Mouse (Mus musculus) forebrain, embryonic 12.5 days (tissue): ENCODE data around the gene Slc5a1. TPM values are rescaled to one million over a fixed set of nuclear protein-coding genes. Genes with fewer than 3 reads are reported as not detected.

Experiments used
- ATAC-seq: fragments of 200-750 bp; cut with Nextera tagmentation; 2 replicates; pipeline ENCODE4 v1.8.0; 2017; ENCODE audit warnings: moderate TSS enrichment; ENCODE audit not compliant: low FRiP score
- H3K27ac ChIP-seq: fragments of 300-500 bp; sonication (generic); 2 replicates; pipeline ENCODE4 v1.5.1; 2016; ENCODE audit warnings: mild to moderate bottlenecking
- H3K27me3 ChIP-seq: fragments of 300-500 bp; sonication (generic); 2 replicates; pipeline ENCODE4 v1.6.1; 2016; ENCODE audit warnings: mild to moderate bottlenecking
- H3K36me3 ChIP-seq: fragments of 300-500 bp; sonication (generic); replicated peaks from 2 replicates; pipeline ENCODE4 v1.6.1; 2016; ENCODE audit warnings: mild to moderate bottlenecking
- H3K4me1 ChIP-seq: fragments of 300-500 bp; sonication (generic); 2 replicates; pipeline ENCODE4 v1.6.1; 2016
- H3K4me2 ChIP-seq: fragments of 300-500 bp; sonication (generic); 2 replicates; pipeline ENCODE4 v1.6.1; 2016; ENCODE audit warnings: mild to moderate bottlenecking, moderate library complexity
- H3K4me3 ChIP-seq: fragments of 300-500 bp; sonication (generic); replicated peaks from 2 replicates; pipeline ENCODE4 v1.5.1; 2016; ENCODE audit warnings: mild to moderate bottlenecking
- H3K9ac ChIP-seq: fragments of 300-500 bp; sonication (generic); 2 replicates; pipeline ENCODE4 v1.6.1; 2016; ENCODE audit warnings: mild to moderate bottlenecking
- H3K9me3 ChIP-seq: fragments of 300-500 bp; sonication (generic); 2 replicates; pipeline ENCODE4 v1.6.1; 2016
- WGBS: fragments of 180-500 bp; shearing (Covaris S2); methylation state at CpG from one replicate; pipeline ENCODE4 v1.1.7; 2016; 5-methylcytosine and 5-hydroxymethylcytosine counted together
- polyA plus RNA-seq: library from polyadenylated mRNA; unstranded; fragments of >200 nt; fragmentation: Nextera tagmentation; extraction: Ambion mirVana; gene quantifications from 2 replicates; pipeline ENCODE4 v1.2.1, GENCODE M21; 2016

Gene Slc5a1
- polyA plus RNA-seq, 1 experiment from 2014 or later: not detected

DNA sequence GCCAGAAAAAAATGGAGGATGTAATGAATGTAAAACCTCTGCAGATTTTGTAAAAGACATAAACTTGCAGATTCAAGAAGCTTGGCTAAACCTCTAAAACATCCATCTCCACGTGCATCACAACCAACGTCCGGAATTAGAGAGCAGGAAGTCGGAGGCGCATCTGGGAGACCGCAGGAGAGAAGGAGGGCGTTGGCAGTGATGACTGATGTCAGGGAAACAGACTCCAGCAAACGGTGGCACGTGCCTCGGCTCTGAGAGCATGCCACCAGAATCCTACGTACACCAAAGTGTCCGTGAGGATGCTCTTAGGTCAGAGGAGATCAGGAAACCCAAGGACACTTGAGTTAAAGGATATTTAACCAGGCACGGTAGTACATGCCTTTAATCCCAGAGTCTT is 97.7 kb downstream of the Slc5a1 start:
- Histone ChIP-seq H3K9ac (no peak overlapping the region), H3K36me3 (no peaks in the 10 kb centered on the region), H3K27ac (no peak overlapping the region), H3K27me3 (peaks cover 4% of the 10 kb centered on the region; the same call in 1 of the 2 replicates), H3K4me3 (no peak overlapping the region), H3K4me1 (no peaks in the 10 kb centered on the region; the same call in 1 of the 2 replicates), H3K4me2 (no peak overlapping the region), H3K9me3 (no peaks in the 10 kb centered on the region)
- no peak for ATAC-seq
- WGBS: 82% methylated on average over 13 of the region's 13 CpGs

DNA sequence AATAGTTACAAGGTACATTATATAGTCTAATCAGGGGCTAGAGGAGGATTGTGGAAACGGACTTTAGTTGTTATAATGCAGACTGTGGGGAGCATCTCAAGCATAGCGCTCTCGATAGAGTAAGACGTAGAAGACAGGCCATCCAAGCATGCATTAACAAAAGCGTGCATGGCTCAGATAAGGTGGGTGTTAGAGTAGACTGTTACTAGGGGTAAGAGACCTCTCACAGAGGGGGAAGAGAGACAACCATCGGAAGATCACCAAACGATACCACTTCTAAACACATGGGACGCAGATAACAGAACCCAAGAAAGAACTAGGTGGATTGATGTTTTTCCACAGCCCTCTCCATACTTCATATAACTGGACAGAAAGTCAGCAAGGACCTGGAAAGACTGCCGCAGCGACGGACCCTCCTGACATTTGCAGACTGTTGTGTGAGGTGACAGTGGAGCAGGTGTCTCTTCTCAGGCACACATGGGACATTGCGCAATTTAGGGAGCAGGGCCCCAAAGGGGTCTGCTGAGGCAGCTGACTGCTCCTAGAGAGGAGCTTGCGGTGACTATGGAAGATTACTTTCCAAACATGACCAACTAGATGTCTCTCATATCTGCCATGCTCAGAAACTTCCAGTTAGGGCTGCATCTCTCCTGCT is 98.6 kb downstream of the Slc5a1 start:
- H3K4me1 ChIP-seq: no peaks in the 10 kb centered on the region; the same call in 1 of the 2 replicates
- H3K27me3 ChIP-seq: peaks cover 4% of the 10 kb centered on the region; the same call in 1 of the 2 replicates
- no peak overlapping the region for H3K27ac ChIP-seq
- no peak overlapping the region for H3K4me2 ChIP-seq
- no peak overlapping the region for H3K4me3 ChIP-seq
- H3K9me3 ChIP-seq: no peaks in the 10 kb centered on the region
- no peak for ATAC-seq
- 88% methylated on average over 13 of the region's 13 CpGs for WGBS
- no peaks in the 10 kb centered on the region for H3K36me3 ChIP-seq
- H3K9ac ChIP-seq: no peak overlapping the region

DNA sequence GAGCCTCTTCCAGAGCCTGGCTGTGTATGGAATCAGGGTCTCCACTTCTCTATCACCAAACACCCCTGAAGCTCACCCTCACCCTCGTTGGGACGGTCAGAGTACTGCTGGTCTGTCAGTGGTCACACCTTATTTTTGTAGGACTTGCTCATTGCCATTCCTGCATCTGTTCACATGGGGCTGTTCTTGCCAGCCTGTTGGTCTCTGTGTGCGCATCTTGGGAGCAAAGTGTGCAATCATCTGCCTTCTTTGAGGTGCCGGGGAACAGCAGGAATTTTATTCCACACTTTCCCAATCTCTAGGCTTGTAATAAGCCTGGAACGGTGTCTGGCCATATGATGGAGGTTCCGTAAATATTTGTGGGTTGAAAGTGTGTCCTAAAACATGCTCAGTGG is 99.1 kb downstream of the Slc5a1 start:
- no peak for ATAC-seq
- Histone ChIP-seq H3K9ac (no peak overlapping the region), H3K27me3 (peaks cover 4% of the 10 kb centered on the region; the same call in 1 of the 2 replicates), H3K9me3 (no peaks in the 10 kb centered on the region), H3K4me2 (no peak overlapping the region), H3K4me1 (no peaks in the 10 kb centered on the region; the same call in 1 of the 2 replicates), H3K27ac (no peak overlapping the region), H3K36me3 (no peaks in the 10 kb centered on the region), H3K4me3 (no peak overlapping the region)
- WGBS: 82% methylated on average over 6 of the region's 6 CpGs

DNA sequence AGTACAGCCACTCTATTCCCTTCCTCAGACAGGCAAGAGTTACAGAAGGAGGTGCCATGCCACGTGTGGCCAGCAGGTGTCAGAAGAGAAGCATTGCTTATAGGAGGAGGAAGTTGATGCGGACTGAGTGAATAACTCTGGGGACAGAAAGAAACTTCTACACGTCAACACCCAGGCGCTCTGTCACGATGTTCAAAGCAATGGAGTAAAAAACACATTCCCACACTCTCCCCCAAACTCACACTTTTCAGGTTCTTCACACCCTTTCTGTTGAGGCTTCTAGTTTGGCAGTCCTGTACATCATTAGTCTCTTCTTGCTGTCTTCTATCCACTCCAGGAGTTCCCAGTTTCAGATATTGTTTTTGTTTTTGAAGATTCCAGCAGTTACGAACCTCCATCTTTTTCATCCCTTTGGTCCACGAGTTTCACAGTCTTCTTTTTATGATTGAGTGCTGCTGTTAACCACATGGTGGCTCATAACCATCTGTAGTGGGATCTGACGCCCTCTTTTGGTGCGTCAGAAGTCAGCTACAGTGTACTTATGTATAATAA is 99.7 kb downstream of the Slc5a1 start:
- ATAC-seq: no peak
- Histone ChIP-seq H3K27me3 (peaks cover 4% of the 10 kb centered on the region; the same call in 1 of the 2 replicates), H3K9me3 (no peaks in the 10 kb centered on the region), H3K4me2 (peak overlapping the region; percentile 36), H3K4me3 (no peak overlapping the region), H3K36me3 (no peaks in the 10 kb centered on the region), H3K27ac (no peak overlapping the region), H3K9ac (no peak overlapping the region), H3K4me1 (no peaks in the 10 kb centered on the region; the same call in 1 of the 2 replicates)
- 18% methylated on average over 9 of the region's 9 CpGs for WGBS

- 80% methylated on average over 7 of the region's 7 CpGs for WGBS
These were observed 100.3 kb downstream of the Slc5a1 start for GRCm38 (mm10) chr5:33204284-33204683.

GRCm38 (mm10) chr5:33206328-33206727 is 102.3 kb downstream of the Slc5a1 start:
- no peaks in the 10 kb centered on the region for H3K36me3 ChIP-seq
- no peak overlapping the region for H3K4me2 ChIP-seq
- no peaks in the 10 kb centered on the region for H3K9me3 ChIP-seq
- no peak overlapping the region for H3K9ac ChIP-seq
- no peaks in the 10 kb centered on the region for H3K4me1 ChIP-seq
- H3K4me3 ChIP-seq: no peak overlapping the region
- 89% methylated on average over 7 of the region's 7 CpGs for WGBS
- no peak for ATAC-seq
- peaks cover 4% of the 10 kb centered on the region; the same call in 1 of the 2 replicates for H3K27me3 ChIP-seq
- no peak overlapping the region for H3K27ac ChIP-seq

More at GRCm38 (mm10) chr5:33204284-33204683, 100.3 kb downstream of the Slc5a1 start:
- no peaks in the 10 kb centered on the region for H3K36me3 ChIP-seq
- no peaks in the 10 kb centered on the region; the same call in 1 of the 2 replicates for H3K4me1 ChIP-seq
- H3K4me2 ChIP-seq: no peak overlapping the region
- no peak overlapping the region for H3K4me3 ChIP-seq
- peaks cover 4% of the 10 kb centered on the region; the same call in 1 of the 2 replicates for H3K27me3 ChIP-seq
- no peak for ATAC-seq
- no peak overlapping the region for H3K9ac ChIP-seq
- H3K9me3 ChIP-seq: no peaks in the 10 kb centered on the region
- no peak overlapping the region for H3K27ac ChIP-seq

- 52% methylated on average over 9 of the region's 9 CpGs for WGBS
- Histone ChIP-seq H3K9ac (no peak overlapping the region), H3K4me3 (no peak overlapping the region), H3K27ac (no peak overlapping the region), H3K27me3 (peaks cover 4% of the 10 kb centered on the region; the same call in 1 of the 2 replicates), H3K9me3 (no peaks in the 10 kb centered on the region), H3K4me2 (no peak overlapping the region), H3K36me3 (no peaks in the 10 kb centered on the region), H3K4me1 (no peaks in the 10 kb centered on the region)
- ATAC-seq: no peak
These were observed 103.1 kb downstream of the Slc5a1 start for GRCm38 (mm10) chr5:33207136-33207535.

DNA sequence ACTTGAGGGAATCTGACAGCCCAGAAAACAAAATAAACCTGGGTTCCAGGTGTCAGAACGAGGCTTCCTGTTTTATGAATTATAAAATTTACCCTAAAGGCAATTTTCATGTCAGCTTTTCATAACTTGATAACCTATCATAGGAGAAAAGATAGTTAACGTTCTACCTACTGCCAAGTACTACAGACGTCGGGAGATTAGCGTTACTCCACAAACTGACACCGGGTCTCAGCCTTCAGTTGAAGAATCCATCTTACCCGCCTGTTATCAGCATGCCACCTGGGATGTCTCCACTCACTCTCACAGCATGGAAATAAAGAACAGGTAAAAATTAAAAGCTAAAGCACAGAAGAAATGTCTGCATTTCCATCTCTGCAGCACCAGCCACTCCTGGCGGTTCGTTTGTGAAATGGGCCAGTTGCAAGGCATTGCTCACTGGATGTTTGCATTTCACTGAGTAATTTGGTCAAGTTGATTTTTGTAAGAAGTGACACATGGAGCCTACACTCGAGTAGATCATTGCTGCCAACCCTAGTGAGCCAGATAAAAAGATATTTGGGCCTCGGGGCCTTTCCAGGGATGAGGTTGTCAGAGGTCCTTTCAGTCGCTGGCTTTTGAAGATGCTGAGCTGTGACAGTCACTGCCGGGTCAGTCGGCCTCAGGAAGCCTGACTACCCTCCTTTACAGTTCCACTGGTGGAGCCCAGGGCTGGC is 104.7 kb downstream of the Slc5a1 start:
- Histone ChIP-seq H3K9me3 (no peaks in the 10 kb centered on the region), H3K4me1 (no peaks in the 10 kb centered on the region), H3K27ac (no peak overlapping the region), H3K36me3 (no peaks in the 10 kb centered on the region), H3K27me3 (no peaks in the 10 kb centered on the region), H3K4me3 (no peak overlapping the region), H3K9ac (no peak overlapping the region), H3K4me2 (no peak overlapping the region)
- ATAC-seq: no peak
- WGBS: 78% methylated on average over 14 of the region's 14 CpGs

DNA sequence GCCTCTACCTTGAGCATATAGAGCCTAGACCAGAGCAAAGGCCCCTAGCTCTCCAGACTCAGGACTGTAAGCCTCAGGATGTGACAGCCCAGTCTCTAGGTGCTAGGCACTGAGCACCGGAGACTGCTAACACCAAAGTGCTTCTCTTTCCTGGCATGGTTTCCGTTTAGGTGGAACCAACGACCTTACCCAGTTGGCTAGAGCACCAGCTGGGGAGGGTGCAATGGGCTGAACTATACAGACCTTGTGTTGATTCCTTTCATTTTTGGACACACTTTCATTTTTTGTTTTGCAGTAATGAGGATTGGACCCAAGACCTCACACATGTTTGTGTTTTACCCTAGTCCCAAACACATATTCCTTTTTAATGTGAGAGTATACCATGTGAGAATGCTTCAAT is 106.5 kb downstream of the Slc5a1 start:
- WGBS: 92% methylated on average over 3 of the region's 3 CpGs
- Histone ChIP-seq H3K4me2 (no peak overlapping the region), H3K4me1 (no peaks in the 10 kb centered on the region), H3K9ac (no peak overlapping the region), H3K27me3 (no peaks in the 10 kb centered on the region), H3K36me3 (no peaks in the 10 kb centered on the region), H3K4me3 (no peak overlapping the region), H3K9me3 (no peaks in the 10 kb centered on the region), H3K27ac (no peak overlapping the region)
- ATAC-seq: no peak

- no peak overlapping the region for H3K4me3 ChIP-seq
- 72% methylated on average over 5 of the region's 5 CpGs for WGBS
- no peak overlapping the region for H3K4me2 ChIP-seq
- no peak overlapping the region for H3K27ac ChIP-seq
- H3K9me3 ChIP-seq: no peaks in the 10 kb centered on the region
- ATAC-seq: no peak
- H3K9ac ChIP-seq: no peak overlapping the region
- no peaks in the 10 kb centered on the region for H3K4me1 ChIP-seq
- H3K27me3 ChIP-seq: no peaks in the 10 kb centered on the region
- H3K36me3 ChIP-seq: no peaks in the 10 kb centered on the region
These were observed 107.2 kb downstream of the Slc5a1 start for GRCm38 (mm10) chr5:33211254-33211653.
